Mouse (Mus musculus) lung, embryonic 16.5 days (tissue): ENCODE data around the gene Olfr1396. TPM values are rescaled to one million over a fixed set of nuclear protein-coding genes. Genes with fewer than 3 reads are reported as not detected.

Experiments used
- ATAC-seq: fragments of 200-750 bp; cut with Nextera tagmentation; 2 replicates; pipeline ENCODE4 v1.8.0; 2017; ENCODE audit warnings: low read depth, mild to moderate bottlenecking, moderate library complexity
- H3K27ac ChIP-seq: fragments of 300-500 bp; sonication (generic); 2 replicates; pipeline ENCODE4 v1.5.1; 2014; ENCODE audit warnings: mild to moderate bottlenecking, control low read depth, low read length
- H3K27me3 ChIP-seq: fragments of 300-500 bp; sonication (generic); 2 replicates; pipeline ENCODE4 v1.6.1; 2014; ENCODE audit warnings: low read depth, low read length, mixed read lengths; ENCODE audit not compliant: control insufficient read depth, insufficient read depth
- H3K36me3 ChIP-seq: fragments of 300-500 bp; sonication (generic); 2 replicates; pipeline ENCODE4 v1.6.1; 2014; ENCODE audit warnings: low read length; ENCODE audit not compliant: control insufficient read depth, insufficient read depth
- H3K4me1 ChIP-seq: fragments of 300-500 bp; sonication (generic); replicated peaks from 2 replicates; pipeline ENCODE4 v1.6.1; 2014; ENCODE audit warnings: low read length, mixed read lengths; ENCODE audit not compliant: control insufficient read depth, insufficient read depth
- H3K4me2 ChIP-seq: fragments of 300-500 bp; sonication (generic); 2 replicates; pipeline ENCODE4 v1.6.1; 2014; ENCODE audit warnings: low read depth, low read length, control low read depth
- H3K4me3 ChIP-seq: fragments of 300-500 bp; sonication (generic); 2 replicates; pipeline ENCODE4 v1.5.1; 2014; ENCODE audit warnings: mild to moderate bottlenecking, low read length, control low read depth
- H3K9ac ChIP-seq: fragments of 300-500 bp; sonication (generic); 2 replicates; pipeline ENCODE4 v1.6.1; 2014; ENCODE audit warnings: low read length, control low read depth
- H3K9me3 ChIP-seq: fragments of 300-500 bp; sonication (generic); 2 replicates; pipeline ENCODE4 v1.6.1; 2016; ENCODE audit warnings: low read length; ENCODE audit not compliant: control insufficient read depth
- WGBS: fragments of 180-500 bp; shearing (Covaris S2); extraction: QIAGEN DNeasy Blood & Tissue Kit; methylation state at CpG from one replicate; pipeline ENCODE4 v1.1.7; 2014; 5-methylcytosine and 5-hydroxymethylcytosine counted together
- polyA plus RNA-seq: library from polyadenylated mRNA; unstranded; fragments of >200 nt; fragmentation: Nextera tagmentation; extraction: Ambion mirVana; gene quantifications from 2 replicates; pipeline ENCODE4 v1.2.1, GENCODE M21; 2015

The Olfr1396 gene
- polyA plus RNA-seq = 0.15 TPM in 1 of 2 replicates, not detected in the other

GRCm38 (mm10) chr11:49114774-49115173, at the start of gene Olfr1396:
Gene Olfr1396, minus strand, starts transcription at chr11:49114874.
- Histone ChIP-seq H3K9me3 (no peaks in the 10 kb centered on the region), H3K4me2 (no peak within 1 kb of the TSS), H3K9ac (no peak within 1 kb of the TSS), H3K27ac (no peak within 1 kb of the TSS), H3K4me3 (no peak within 1 kb of the TSS), H3K27me3 (no peaks in the 10 kb centered on the region), H3K4me1 (no peaks in the 10 kb centered on the region), H3K36me3 (no peaks in the 10 kb centered on the region)
- no peak for ATAC-seq

- WGBS = 78% methylated on average over 2 of the region's 2 CpGs
- H3K27ac ChIP-seq = no peak overlapping the region
- ATAC-seq = no peak
- H3K27me3 ChIP-seq = no peaks in the 10 kb centered on the region
- H3K36me3 ChIP-seq = no peaks in the 10 kb centered on the region
- no peak overlapping the region for H3K9ac ChIP-seq
- no peaks in the 10 kb centered on the region for H3K9me3 ChIP-seq
- no peaks in the 10 kb centered on the region for H3K4me1 ChIP-seq
- no peak overlapping the region for H3K4me2 ChIP-seq
- H3K4me3 ChIP-seq = no peak overlapping the region
These were observed 42.4 kb upstream of the Olfr1396 start for GRCm38 (mm10) chr11:49156821-49157814.

DNA sequence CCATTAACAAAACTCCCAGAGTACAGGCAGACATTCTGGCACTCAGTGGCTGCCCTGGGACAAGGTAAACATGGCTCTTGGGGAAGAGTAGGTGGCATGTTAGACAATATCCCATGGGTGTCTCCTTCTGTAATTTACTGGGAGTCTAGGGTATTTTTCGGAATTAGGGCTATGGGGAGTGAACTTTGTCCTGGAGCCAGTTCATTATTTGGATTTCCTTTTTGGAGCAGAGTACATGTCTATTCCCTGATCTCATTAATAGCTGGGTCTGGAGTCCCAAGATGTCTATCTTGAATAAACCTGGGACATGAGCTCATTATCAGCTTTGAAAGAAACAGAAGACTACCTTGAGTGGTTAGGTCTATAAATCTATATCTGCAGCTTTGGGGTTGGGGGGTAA, 39.4 kb upstream of the Olfr1396 start, which contains the start of gene Olfr1394:
TSS of gene Olfr1394 (plus strand) at position 301 of the 400 bp plus-strand sequence.
- Histone ChIP-seq H3K4me2 (no peak within 1 kb of the TSS), H3K27ac (no peak within 1 kb of the TSS), H3K4me3 (no peak within 1 kb of the TSS), H3K36me3 (no peaks in the 10 kb centered on the region), H3K9ac (no peak within 1 kb of the TSS), H3K4me1 (no peaks in the 10 kb centered on the region), H3K27me3 (no peaks in the 10 kb centered on the region), H3K9me3 (no peaks in the 10 kb centered on the region)
- no peak for ATAC-seq
- 71% methylated on average over 1 of the region's 1 CpGs for WGBS

- 85% methylated on average over 6 of the region's 6 CpGs for WGBS
- H3K9ac ChIP-seq = no peak within 1 kb of the TSS
- no peaks in the 10 kb centered on the region for H3K27me3 ChIP-seq
- H3K9me3 ChIP-seq = no peaks in the 10 kb centered on the region
- ATAC-seq = no peak
- H3K4me2 ChIP-seq = no peak within 1 kb of the TSS
- no peak within 1 kb of the TSS for H3K4me3 ChIP-seq
- no peak within 1 kb of the TSS for H3K27ac ChIP-seq
- H3K4me1 ChIP-seq = no peaks in the 10 kb centered on the region
- no peaks in the 10 kb centered on the region for H3K36me3 ChIP-seq
These were observed 27.3 kb upstream of the Olfr1396 start, which contains the start of gene Olfr1395 for GRCm38 (mm10) chr11:49141974-49142373. Gene Olfr1395, plus strand, starts transcription at chr11:49142274.

GRCm38 (mm10) chr11:49124169-49124568, 9.5 kb upstream of the Olfr1396 start:
- ATAC-seq = no peak
- no peaks in the 10 kb centered on the region for H3K27me3 ChIP-seq
- no peak overlapping the region for H3K4me2 ChIP-seq
- no peaks in the 10 kb centered on the region for H3K36me3 ChIP-seq
- H3K9me3 ChIP-seq = no peaks in the 10 kb centered on the region
- WGBS = 83% methylated on average over 2 of the region's 2 CpGs
- no peak overlapping the region for H3K9ac ChIP-seq
- no peak overlapping the region for H3K27ac ChIP-seq
- no peak overlapping the region for H3K4me3 ChIP-seq
- H3K4me1 ChIP-seq = no peaks in the 10 kb centered on the region

- no peak overlapping the region for H3K9ac ChIP-seq
- ATAC-seq = no peak
- no peak overlapping the region for H3K4me3 ChIP-seq
- no peaks in the 10 kb centered on the region for H3K4me1 ChIP-seq
- no peaks in the 10 kb centered on the region for H3K36me3 ChIP-seq
- no peak overlapping the region for H3K27ac ChIP-seq
- no peak overlapping the region for H3K4me2 ChIP-seq
- no peaks in the 10 kb centered on the region for H3K27me3 ChIP-seq
- H3K9me3 ChIP-seq = no peaks in the 10 kb centered on the region
- WGBS = 77% methylated on average over 3 of the region's 3 CpGs
These were observed 5.0 kb upstream of the Olfr1396 start for GRCm38 (mm10) chr11:49119635-49120034.

GRCm38 (mm10) chr11:49114158-49114557, 516 bp downstream of the Olfr1396 start:
- Histone ChIP-seq H3K4me3 (no peak overlapping the region), H3K9me3 (no peaks in the 10 kb centered on the region), H3K27ac (no peak overlapping the region), H3K4me1 (no peaks in the 10 kb centered on the region), H3K36me3 (no peaks in the 10 kb centered on the region), H3K9ac (no peak overlapping the region), H3K27me3 (no peaks in the 10 kb centered on the region), H3K4me2 (no peak overlapping the region)
- ATAC-seq = no peak
- WGBS = 44% methylated on average over 2 of the region's 2 CpGs

DNA sequence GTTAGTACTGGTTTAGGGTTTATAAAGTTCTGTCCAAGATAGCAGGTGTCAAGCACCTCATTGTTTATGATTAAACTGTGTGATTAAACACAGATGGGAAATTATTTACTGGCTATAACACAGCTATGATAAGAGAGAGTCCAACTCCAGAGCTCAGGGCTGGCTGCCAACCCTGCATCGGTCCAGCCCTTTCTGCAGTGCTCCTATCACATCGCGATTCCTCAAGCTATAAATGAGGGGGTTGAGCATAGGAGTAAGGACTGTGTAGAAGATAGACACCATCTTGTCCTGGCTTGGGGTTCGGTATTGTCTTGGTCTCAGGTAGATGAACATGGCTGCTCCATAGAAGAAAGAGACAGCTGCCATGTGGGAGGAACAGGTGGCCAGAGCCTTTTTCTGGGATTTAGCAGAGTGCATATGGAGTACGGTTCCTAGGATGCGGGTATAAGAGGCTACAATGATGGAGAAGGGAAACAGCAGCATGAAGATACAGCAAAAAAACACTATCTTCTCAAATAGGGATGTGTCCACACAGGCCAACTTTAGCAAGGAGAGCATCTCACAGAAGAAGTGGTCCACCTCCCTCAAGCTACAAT, 2.0 kb downstream of the Olfr1396 start:
- H3K9ac ChIP-seq = no peak overlapping the region
- H3K4me1 ChIP-seq = no peaks in the 10 kb centered on the region
- no peak overlapping the region for H3K4me2 ChIP-seq
- no peaks in the 10 kb centered on the region for H3K27me3 ChIP-seq
- 62% methylated on average over 6 of the region's 6 CpGs for WGBS
- no peak overlapping the region for H3K4me3 ChIP-seq
- no peak overlapping the region for H3K27ac ChIP-seq
- ATAC-seq = no peak
- no peaks in the 10 kb centered on the region for H3K9me3 ChIP-seq
- H3K36me3 ChIP-seq = no peaks in the 10 kb centered on the region

DNA sequence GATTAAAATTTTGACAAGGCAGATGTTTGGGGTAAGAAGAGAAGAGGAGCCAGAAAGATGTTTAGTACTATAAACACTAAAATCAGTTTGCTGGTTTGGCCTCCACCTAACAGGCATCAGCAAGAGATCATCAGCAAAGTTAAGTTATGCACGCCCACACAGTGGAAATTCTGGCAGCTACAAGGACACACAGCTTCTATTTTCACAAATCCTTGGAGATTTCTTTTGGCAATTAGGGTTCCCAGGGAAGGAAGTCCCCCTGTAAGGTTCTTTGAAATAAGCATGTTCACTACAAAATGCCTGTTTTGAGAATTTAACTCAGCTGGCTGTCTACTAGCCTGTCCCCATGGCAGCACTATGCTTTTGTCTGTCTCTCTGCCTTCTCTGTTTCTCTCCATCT, 3.7 kb downstream of the Olfr1396 start:
- no peak for ATAC-seq
- Histone ChIP-seq H3K4me3 (no peak overlapping the region), H3K4me1 (no peaks in the 10 kb centered on the region), H3K4me2 (no peak overlapping the region), H3K9me3 (no peaks in the 10 kb centered on the region), H3K9ac (no peak overlapping the region), H3K36me3 (no peaks in the 10 kb centered on the region), H3K27ac (no peak overlapping the region), H3K27me3 (no peaks in the 10 kb centered on the region)
- WGBS = 59% methylated on average over 1 of the region's 1 CpGs
